Mouse (Mus musculus) retina, adult 2 months (tissue): ENCODE measurements around the gene BC030499.
A peak's percentile ranks its signal among the peaks of the same experiment; 100 is the strongest.
"Not testable (repeated sequence)": the region's sequence is repeated elsewhere in the genome, so short reads cannot be mapped to it uniquely, and the experiment has no call there.

Source experiments
- DNase-seq: peaks from one replicate; pipeline ENCODE4 v3.0.0-alpha.2; 2012; ENCODE audit warnings: low read depth, low spot score

BC030499 gene

DNA sequence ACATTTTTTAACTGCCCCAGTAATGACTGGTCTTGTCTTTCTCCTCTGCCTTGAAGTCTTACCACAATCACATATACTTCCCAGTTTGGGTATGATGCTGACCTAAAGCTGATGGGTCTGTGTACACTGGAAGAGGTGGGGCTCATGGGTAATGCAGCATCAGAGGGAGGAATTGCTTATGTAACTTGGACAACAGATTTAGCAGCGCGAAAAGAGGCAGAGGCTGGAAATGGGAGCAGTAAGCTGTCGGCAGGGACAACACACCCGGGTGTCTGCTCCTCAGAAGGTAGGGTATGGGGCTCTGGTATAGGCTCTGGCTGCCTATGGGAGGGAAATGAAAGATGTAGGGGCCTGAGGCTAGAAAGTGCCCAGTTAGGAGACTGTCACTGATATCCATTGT lies at the start of gene BC030499:
BC030499 (plus strand) TSS at position 188 of the 400 bp plus-strand sequence.
- peak; percentile 33 for DNase-seq

DNA sequence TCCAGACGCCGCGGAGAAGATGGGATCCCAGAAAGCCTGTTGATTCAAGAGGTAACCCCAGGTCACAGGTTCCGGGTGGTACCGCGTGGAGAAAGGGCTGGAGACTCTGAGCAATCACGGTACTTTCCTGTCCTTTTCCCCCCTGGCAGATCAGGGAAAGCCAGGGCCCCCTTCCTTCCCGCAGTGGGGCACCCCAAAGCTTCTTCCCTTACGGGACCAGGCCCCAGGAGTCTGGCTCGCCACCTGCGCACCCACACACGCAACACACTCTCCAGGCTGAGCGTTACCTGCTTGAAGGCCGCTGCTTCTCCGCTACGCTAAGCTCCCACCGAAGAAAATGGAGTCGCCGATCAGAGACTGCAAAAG lies 45.4 kb upstream of the BC030499 start:
- no peak for DNase-seq

DNA sequence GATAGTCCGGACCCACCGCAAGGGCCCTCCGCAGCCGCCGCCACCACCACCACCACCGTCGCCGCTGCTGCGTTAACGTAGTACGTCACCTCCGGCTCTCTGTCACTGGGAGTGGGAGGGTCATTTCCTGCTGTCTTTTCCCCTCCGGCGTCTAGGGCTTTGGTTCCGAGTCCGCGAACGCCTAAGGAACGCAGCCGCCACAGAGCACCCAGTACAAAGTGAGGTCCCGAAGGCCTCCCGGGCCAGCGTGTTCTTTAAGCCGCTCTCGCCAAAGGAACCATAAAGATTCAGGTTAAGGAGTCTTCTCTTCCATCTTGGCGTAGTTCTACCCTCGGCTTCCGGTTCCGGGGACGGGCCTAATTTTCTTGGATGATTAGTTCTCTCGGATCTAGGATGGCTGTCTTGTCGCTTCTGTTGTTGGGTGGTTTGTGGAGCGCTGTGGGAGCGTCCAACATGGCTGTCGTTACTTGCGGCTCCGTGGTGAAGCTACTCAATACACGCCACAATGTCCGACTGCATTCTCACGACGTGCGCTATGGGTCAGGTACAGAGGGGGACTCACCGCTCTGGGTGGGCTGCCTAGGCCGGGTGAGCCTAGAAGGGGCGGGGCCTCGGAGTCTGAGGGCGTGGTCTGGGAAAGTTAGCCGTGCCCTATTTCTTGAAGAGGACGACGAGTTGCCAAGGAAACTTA lies 44.9 kb upstream of the BC030499 start, which contains the start of the genes Sdf2 and Supt6:
Sdf2 (plus strand) TSS at position 120 of the 691 bp plus-strand sequence.
Supt6 (minus strand) TSS at position 361 of the 691 bp plus-strand sequence.
- peak; percentile 86 for DNase-seq

DNA sequence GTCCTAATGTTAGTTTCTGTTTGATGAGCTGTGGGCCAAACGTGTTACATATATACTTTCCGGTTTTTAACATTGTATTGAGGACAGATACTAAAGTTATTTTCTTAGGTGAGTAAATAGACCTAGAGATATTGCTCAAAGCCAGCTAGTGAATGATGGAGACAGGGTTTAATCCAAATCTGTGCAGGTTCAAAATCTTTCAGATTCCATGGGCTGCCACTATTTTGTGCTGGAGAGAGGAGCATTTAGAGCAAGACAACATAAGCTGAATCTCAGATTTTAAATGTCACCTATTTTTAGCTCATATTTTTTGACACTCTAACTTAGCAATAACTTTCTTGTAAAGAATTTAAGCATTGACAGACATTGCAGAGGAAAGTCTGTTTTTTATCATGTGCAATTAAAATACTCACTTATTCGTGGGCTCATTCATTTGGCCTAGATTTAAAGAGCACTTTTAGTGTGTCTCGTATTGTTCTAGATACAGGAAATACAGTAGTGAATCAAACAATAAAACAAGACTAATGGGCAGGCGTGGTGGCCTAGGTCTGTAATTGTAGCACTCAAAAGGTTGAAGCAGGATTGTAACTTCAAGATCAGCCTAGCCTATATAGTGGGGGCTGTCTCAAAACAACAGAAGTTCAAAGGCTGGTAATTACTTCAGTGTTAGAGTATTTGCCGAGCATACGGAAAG lies 44.2 kb upstream of the BC030499 start:
- no peak for DNase-seq

DNA sequence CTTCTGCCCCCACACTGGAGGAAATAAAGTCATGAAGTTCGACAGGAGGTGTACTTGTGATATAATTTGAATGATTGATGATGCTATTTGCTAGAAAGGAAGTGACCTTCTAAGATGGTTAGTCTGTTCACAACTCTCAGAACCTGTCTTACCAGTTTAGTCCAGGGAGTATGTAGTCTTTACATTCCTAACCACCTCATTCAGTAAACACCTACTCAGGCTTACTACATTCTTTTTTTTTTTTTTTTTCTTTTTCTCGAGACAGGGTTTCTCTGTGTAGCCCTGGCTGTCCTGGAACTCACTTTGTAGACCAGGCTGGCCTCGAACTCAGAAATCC lies 43.7 kb upstream of the BC030499 start:
- no peak for DNase-seq

DNA sequence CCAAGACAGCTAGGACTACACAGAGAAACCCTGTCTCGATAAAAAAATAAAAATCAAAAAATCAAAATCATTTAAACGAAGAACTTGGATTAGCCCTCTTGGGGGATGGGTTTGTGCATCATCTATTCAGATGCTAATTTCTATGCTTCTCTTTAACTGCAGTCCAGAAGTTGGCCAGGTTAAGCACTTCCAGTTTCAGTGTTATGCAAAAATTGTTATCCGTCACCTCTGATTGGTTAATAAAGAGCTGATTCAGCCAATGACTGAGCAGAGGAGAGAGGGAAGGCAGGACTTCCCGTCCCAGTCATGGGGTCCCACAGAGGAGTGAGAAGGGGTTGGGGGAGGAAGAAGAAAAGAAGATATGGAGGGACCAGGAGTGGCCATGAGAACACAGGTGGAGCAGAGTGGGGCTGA lies 42.9 kb upstream of the BC030499 start:
- DNase-seq = no peak

DNA sequence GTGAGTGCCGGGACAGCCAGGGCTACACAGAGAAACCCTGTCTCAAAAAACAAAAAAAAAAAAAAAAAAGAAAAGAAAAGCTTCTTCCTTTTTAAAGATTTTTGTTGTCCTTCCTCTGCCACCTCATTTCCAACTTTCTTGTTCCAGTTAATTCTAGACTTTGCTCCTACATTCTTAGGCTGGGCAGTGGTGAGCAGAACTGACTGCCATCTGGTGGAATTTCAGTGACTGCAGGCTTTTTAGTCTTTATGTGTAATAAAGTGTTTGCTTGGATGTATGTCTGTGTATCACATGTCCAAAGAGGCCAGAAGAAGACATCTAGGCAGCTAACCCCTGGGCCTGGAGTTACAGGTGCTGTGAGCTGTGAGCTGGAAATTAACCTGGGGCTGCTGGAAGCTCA lies 34.0 kb upstream of the BC030499 start:
- no peak for DNase-seq

DNA sequence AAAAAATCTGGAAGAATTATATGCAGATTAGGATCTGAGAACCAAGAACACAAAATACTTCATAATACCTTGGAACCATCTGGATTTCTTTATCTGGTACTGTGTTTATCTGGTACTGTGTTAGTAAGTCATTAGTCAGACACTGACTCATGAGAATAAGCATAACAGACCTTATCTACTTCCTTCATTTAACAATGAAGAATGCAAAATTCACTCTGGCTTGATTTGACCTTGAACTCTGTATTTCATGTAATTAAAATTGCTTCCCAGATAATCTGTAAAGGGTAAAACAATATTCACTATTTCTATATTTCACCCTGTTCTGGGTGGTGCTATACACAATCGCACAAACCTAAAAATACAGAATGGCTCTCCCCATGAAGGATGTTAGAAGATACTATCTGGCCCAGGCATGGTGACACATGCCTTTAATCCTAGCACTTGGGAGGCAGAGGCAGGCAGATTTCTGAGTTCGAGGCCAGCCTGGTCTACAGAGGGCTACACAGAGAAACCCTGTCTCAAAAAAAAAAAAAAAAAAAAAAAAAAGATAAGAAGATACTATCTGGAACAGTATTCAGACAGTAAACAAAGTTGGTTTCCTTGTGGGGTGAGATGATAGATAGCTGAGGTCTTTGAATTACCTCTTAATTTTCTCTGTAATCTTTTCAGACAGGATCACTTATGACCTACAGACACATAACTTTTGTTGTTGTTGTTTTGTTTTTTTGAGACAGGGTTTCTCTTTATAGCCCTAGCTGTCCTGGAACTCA lies 30.0 kb upstream of the BC030499 start:
- no peak for DNase-seq

DNA sequence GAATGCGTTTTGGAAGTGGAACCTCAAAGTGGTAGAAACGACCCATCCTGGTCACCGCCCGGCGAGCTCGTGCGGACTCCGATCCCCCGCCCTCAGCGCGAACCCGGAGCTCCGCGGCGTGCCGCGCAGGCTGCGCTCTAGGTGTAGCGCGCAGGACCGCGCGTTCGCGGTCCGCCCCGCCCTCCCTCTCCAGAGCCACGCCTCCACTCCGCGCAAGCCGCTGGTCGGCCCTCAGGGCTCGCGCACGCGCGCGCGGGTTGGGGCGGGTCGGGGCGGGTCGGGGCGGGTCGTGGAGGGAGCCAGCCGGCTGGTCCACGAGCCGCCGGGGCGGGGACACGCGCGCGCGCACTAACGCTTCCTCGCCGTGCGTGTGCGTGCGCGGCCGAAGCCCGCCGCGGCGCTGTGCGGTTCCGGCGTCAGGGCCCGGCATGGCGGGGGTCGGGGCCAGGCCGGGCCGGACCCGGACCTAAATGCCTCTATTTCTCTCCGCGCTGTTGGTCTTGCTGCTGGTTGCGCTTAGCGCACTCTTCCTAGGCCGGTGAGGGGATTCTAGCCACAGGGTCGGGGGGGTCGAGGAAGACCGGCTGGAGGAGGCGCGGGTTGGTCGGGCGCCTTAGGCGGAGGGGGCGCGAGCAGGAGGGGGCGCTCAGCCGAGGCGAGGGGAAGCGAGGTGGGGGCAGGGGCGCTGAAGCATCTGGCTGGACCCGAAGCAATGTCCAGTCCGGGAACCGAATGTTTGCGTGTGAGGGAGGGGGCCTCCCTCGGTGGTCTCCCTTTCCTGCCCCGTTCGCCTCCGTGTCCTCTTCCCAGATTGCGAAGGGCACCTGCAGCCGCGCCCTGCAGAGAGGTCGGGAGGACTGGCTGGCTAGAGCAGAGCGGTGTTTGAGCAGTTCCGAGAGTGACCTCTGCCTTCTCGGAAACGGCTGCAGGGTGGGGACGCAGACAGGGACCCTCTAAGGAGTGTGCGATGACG lies 29.0 kb upstream of the BC030499 start, which contains the start of gene 2610507B11Rik:
2610507B11Rik (plus strand) TSS at position 373 of the 973 bp plus-strand sequence.
- peak; percentile 88 for DNase-seq

DNA sequence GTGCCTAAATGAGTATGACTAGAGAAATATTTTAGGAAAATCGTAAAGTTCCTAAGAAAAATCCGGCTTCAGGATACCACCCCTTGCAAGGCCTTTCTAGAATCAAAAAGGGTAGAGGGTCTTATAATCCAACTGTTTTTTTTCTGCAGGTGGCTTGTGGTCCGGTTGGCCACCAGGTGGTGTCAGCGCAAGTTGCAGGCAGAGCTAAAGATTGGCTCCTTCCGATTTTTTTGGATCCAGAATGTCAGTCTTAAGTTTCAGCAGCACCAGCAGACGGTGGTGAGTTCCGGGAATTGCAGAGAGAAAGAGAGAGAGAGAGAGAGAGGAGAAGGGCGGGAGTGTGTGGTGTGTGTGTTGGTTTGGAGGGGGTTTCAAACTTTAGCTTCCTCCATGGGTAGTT lies 28.1 kb upstream of the BC030499 start:
- no peak for DNase-seq

DNA sequence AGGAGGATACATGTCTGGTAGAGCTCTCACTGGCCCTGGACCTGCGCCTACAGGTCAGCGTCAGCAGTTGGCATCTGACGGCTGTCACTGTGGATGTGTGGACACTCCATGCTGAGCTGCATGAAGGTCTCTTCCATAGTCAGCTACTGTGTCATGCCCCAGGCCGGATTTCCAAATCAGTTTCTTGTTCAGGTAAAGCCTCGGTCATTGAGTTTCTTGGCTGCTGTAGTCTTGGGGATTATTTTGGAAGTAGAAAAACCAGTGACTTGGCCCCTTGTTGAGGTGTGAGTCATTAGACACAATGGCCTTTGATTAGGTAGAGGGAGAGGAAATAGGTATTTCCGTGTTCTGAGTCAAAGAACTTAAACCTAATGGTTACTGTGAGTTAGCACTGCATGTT lies 25.1 kb upstream of the BC030499 start:
- no peak for DNase-seq

DNA sequence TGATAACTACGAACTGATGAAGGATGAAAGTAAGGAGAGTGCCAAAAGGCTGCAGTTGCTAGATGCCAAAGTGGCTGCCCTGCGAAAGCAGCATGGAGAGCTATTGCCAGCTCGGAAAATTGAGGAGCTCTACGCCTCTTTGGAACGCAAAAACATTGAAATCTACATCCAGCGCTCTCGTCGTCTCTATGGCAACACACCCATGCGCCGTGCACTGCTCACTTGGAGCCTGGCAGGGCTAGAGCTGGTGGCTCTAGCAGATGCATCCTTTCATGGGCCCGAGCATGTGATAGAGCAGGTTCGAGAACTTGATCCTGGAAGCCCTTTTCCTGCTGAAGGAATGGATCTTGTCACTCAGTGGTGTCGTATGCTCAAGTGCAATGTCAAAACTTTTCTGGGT lies 18.7 kb upstream of the BC030499 start:
- no peak for DNase-seq

DNA sequence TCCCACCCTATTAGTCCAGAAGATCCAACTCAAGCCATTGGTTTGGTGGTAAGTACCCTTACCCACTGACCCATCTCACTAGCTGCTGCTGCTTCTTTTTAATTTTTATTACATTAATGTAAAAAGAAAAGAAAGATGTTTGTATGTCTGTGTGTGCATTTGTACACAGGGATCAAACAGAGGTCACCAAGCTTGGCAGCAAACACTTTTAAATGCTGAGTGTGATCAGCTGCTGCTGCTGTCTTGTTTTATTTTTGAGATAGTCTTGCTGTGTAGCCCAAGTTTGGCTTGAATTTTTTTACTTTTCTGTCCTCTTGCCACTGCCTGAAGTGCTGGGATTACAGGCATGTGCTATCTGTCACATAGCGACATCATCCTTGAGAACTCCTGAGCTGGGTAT lies 15.0 kb upstream of the BC030499 start:
- no peak for DNase-seq

DNA sequence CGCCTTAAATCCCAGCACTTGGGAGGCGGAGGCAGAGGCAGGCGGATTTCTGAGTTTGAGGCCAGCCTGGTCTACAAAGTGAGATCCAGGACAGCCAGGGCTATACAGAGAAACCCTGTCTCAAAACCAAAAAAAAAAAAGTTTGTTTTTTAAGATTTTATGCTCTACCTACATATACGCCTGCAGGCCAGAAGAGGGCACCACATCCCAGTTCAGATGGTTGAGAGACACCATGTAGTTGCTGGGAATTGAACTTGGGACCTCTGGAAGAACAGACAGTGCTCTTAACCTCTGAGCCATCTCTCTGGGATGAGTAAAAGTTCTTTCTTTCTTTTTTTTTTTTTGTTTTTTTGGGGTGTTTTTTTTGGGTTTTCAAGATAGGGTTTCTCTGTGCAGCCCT lies 14.5 kb upstream of the BC030499 start:
- DNase-seq = not testable (repeated sequence)

DNA sequence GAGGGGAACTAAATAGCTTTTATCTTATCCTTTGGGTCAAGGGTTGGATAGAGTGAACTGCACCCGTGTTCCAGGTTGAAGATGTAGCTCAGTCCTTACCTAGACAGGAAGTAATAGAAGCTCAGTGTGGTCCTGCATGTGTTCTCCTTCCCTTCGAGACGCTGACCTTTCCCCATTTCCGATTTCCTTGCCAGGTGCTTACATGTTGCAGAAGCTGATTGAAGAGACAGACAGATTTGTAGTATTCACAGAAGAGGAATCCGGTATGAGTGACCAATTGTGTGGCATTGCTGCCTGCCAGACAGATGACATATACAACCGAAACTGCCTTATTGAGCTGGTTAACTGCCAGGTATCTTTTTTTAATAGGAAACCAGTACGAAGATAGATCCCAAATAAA lies 11.8 kb upstream of the BC030499 start:
- DNase-seq = no peak

DNA sequence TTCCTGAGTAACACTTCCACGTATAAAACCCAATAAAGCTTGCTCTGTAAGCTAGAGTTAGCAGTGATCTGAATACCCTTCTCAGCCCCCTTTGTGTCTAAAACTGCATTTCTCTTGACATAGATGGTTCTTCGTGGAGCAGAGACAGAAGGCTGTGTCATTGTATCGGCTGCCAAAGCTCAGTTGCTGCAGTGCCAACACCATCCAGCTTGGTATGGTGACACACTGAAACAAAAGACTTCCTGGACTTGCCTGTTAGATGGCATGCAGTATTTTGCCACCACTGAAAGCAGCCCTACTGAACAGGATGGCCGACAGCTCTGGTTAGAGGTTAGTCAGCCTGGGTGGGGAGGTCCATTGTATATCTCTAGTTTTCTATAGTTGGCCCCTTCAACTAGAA lies 11.1 kb upstream of the BC030499 start:
- DNase-seq = no peak

DNA sequence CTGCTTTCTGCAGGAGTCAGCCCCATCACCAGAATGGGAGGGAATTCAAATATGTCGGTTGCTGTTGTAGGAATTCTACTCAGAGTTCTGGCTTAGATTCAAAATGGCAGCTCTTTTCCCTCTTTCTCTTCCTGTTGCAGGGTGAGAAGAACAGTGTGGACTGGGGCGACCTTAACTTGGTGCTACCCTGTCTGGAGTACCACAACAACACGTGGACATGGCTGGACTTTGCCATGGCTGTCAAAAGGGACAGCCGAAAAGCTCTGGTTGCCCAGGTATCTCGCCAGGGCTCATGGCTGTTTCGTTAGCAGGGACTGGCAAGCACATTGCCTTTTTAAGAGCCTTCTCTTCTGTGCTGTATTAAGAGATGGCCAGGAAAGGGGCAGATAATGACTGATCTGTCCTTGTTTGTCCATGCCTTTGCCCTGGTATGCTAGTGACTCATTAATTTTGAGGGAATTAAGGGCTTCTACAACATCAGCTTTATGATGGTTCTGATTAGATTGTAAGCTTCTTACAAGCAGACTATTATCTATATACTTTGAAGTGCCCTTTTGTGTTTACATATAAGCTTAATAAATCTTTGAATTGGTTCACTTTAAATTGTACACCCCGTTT lies 1.4 kb upstream of the BC030499 start:
- no peak for DNase-seq

DNA sequence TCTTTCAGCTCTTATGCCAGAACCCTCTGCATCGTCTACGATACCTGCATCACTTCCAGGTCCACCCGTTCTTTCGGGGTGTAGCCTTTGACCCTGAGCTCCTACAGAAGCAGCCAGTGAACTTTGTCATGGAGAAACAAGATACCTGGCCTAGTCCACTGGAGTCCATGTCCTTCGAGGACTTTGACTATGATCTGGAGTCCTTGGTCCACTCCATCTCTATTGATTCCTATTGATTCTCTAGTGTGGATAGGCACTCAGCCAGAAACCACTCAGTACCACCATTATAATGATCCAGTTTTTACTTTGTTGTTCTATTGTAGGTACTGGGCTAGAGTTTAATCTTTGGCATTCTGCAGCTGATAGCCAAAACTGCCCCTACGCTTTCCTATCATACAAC lies 3.9 kb downstream of the BC030499 start:
- no peak for DNase-seq

DNA sequence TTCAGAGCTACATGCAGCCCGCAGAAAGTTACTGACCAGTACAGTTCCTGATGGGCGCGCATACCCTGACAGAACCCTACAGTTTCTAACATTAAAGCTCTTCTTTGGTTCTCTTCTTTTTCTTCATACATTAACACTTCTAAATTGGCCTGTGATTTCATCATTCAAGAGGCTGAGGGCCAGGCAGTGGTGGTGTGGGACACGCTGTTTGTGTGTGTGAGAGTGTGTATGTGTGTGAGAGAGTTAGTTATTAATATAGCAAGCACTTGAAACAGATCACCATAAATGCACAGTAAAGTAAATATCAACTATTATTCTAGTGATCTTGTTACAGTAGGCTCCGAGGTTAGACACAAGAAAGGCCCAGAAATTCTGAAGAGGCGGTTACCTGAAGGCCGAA lies 10.3 kb downstream of the BC030499 start:
- no peak for DNase-seq

DNA sequence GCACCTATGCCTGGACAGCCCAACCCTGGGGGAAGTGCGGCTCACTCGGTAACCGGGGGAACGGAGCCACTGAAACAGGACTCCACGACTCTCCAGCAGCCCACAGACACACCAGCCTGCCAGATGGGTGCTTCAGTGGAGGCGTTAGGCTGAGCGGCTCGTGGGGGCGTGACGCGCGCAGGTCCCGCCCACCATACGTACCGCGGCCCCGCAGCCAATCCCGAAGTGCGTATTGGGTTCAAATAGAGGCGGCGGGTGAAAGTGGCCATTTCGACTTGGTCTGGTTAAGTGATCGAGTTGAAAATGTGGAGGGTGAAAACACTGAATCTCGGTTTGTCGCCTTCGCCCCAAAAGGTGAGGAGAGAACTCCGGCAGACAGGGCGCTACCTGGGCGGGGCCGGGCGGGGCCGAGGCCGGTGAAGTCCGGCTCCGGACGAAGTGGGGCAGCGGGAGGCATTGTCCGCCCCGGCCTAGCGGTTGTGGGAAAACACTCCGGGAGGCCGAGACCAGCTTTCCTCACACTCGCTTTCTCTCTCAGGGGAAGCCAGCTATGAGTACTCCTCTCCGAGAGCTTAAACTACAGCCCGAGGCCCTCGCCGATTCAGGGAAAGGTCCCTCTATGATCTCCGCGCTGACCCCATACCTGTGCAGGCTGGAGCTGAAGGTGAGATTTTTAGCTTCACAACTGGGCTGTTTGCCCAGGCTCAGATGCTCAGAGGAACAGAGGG lies 10.9 kb downstream of the BC030499 start, which contains the start of gene Spag5:
Spag5 (plus strand) TSS at position 173 of the 728 bp plus-strand sequence.
- peak; percentile 62 for DNase-seq
